Mouse (Mus musculus) brain, embryonic 14.5 days (tissue): ENCODE measurements around the gene Rabgef1.

Experiments
- CTCF ChIP-seq: fragments of 200-500 bp; IDR thresholded peaks from 2 replicates; pipeline ENCODE4 v1.5.1; 2012; ENCODE audit warnings: inconsistent platforms, mild to moderate bottlenecking, moderate library complexity, borderline replicate concordance; ENCODE audit not compliant: insufficient read depth, insufficient read length; ENCODE audit errors: extremely low read depth
- POLR2A ChIP-seq: fragments of 200-500 bp; IDR thresholded peaks from 2 replicates; pipeline ENCODE4 v1.6.1; 2012; ENCODE audit warnings: mild to moderate bottlenecking, inconsistent platforms, borderline replicate concordance; ENCODE audit not compliant: poor library complexity, insufficient read depth, insufficient read length, severe bottlenecking; ENCODE audit errors: extremely low read depth

DNA sequence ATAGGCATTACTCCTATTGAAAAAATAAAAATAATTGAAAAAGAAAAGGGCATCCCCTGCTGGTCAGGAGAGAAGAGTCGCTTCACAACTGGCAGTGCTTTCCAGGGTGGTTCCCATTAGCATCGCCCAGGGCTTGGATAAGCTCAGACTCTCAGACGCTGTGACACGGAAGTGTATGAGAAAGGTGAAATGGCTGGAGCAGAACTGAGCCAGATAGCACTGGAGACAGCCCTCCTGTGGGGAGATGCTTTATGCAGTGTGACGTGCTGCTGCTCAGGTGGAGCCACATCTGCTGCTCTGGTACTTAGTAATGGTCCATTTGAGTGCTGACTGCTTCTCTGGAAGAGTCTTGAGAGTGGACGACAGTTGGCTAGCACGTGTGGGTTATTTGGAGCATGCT, 8.8 kb downstream of the Rabgef1 start:
- TF ChIP-seq POLR2A = no peak
- TF ChIP-seq CTCF = peak; percentile 11; the same call in 1 of the 2 replicates
